Mouse (Mus musculus) left cerebral cortex, adult 6 months (tissue): ENCODE data around the gene Olfr148. TPM values are rescaled to one million over a fixed set of nuclear protein-coding genes. Genes with fewer than 3 reads are reported as not detected.

ENCODE experiments used
- long read RNA-seq, 2 experiments: library from polyadenylated mRNA; unstranded; transcript quantifications; one replicate each; pipeline ENCODE4 v2.0.0; 2019 to 2020
- polyA plus RNA-seq: library from polyadenylated mRNA; unstranded; fragments of <200 nt; fragmentation: Nextera tagmentation; gene quantifications from 2 replicates; pipeline ENCODE4 v1.2.3, GENCODE M21; 2021

The Olfr148 gene
- not detected in 2 replicates for polyA plus RNA-seq
- long read RNA-seq, experiment 1: 0 reads
- long read RNA-seq, experiment 2: 0 reads

DNA sequence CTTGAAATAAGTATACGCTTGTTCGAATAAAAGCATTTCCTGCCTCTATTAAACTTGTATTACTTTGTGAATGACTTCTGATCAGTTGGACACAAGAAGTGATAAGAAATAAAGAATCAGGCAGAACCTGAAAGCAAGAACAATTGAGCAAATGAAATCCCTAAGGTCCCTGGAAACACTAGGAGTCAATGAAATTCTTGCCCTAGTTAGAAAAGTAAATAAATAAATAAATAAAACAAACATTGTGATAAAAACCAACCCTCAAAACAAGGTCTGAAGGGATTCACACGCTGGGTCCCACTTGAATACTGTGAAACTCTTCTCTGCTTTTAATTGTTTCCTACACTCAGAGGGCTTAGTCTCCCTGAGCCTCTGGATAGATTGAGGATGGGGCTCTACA is at the start of gene Olfr148:
Gene Olfr148 (plus strand): TSS at position 301 of the 400 bp plus-strand sequence.

DNA sequence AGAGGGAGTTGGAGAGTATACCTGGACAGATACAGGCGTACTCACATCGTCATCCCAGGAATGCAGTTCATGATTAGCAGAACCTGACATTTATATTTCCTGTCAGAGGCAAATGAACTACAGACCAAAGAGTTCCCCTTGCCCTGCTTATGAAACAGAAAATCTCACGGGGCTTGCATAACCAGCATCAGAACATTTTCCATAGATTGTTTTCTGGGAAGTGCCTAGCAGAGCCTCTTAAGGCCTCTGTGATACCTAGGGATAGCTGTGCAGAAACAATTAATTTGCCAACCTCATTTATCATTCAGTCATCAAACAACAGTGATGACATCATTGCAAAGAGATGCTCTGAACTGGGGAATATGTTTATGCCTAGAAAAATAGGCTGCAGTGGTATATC is 35.0 kb upstream of the Olfr148 start, which contains the start of gene Olfr959:
Gene Olfr959 (minus strand): TSS at position 101 of the 400 bp plus-strand sequence.

DNA sequence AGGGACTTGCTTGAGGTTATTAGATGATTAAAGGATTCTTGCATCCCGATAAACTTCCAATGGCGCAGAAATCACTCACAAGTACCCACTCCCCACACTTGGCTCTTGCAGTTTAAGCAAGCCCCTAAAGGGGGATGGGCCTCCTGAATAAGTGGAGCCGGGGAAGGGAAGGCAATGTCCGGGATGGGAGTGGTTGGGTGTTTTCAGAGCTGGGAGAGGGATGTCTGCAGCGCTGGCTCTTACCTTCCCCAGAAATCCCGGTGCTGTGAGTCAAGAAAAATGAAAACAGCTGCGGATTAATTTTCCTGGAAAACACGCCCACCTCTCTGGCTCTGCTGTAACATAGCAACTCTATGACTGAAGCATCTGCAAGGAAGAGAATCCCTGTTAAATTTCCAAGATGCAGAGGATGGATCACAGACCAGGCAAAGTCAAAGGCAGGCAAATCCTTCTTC is 6.4 kb upstream of the Olfr148 start, which contains the start of gene AW551984:
Gene AW551984 (minus strand): TSS at position 405 of the 455 bp plus-strand sequence.

DNA sequence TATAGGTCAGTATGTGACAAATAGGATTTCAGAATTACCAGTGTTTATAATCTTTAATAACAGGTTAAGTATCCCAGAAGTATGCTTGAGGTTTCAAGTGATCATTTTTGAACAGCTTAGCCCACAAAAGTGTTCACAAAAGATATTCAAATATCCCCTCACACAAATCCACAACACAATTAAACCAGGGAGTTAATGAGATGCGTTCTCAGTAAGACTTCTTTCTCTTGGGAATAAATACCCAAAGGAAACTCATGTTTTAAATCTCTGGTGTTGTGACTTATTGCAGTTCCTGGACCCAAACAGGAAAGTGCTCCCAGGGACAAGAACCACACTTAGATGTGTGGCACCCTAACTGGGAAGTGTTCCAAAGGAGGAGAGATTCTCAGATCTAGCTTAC is 10.6 kb downstream of the Olfr148 start, which contains the start of gene Olfr960:
Gene Olfr960 (plus strand): TSS at position 301 of the 400 bp plus-strand sequence.

DNA sequence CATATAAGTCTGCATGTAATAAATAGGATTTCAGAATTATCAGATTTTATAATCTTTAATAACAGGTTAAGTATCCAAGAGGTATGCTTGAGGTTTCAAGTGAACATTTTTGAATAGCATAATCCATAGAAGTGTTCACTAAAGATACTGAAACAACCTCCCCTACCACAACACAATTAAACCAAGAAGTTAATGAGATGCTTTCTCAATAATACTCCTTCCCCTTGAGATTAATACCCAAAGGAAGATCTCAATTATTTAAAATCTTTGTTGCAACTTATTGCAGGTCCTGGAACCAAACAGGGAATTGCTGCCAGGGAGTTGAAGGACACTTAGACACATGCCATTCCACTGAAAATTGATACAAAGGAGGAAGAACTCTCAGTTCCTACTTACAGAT is 34.3 kb downstream of the Olfr148 start, which contains the start of gene Olfr961:
Gene Olfr961 (plus strand): TSS at position 301 of the 400 bp plus-strand sequence.

Other genes with a start within 250 kb of the Olfr148 start
- not detected in 2 replicates for gene Olfr951, start 223.2 kb upstream of the Olfr148 start, polyA plus RNA-seq
- not detected in 2 replicates for gene Olfr952, start 183.5 kb upstream of the Olfr148 start, polyA plus RNA-seq
- not detected in 2 replicates for gene Olfr954, start 154.0 kb upstream of the Olfr148 start, polyA plus RNA-seq
- gene Olfr955, start 138.7 kb upstream of the Olfr148 start, polyA plus RNA-seq: not detected in 2 replicates
- not detected in 2 replicates for gene Olfr44, start 116.7 kb upstream of the Olfr148 start, polyA plus RNA-seq
- gene Olfr957, start 94.8 kb upstream of the Olfr148 start, polyA plus RNA-seq: not detected in 2 replicates
- gene Olfr958, start 56.6 kb upstream of the Olfr148 start, polyA plus RNA-seq: not detected in 2 replicates
- gene Olfr959, start 35.1 kb upstream of the Olfr148 start, polyA plus RNA-seq: not detected in 2 replicates
- 1.6 and 3.6 TPM in 2 replicates for gene AW551984, start 6.3 kb upstream of the Olfr148 start, polyA plus RNA-seq
- not detected in 2 replicates for gene Olfr960, start 10.7 kb downstream of the Olfr148 start, polyA plus RNA-seq
- not detected in 2 replicates for gene Olfr961, start 34.4 kb downstream of the Olfr148 start, polyA plus RNA-seq
- gene Olfr963, start 56.5 kb downstream of the Olfr148 start, polyA plus RNA-seq: not detected in 2 replicates
- not detected in 2 replicates for gene Olfr149, start 96.5 kb downstream of the Olfr148 start, polyA plus RNA-seq
- not detected in 2 replicates for gene Olfr965, start 100.7 kb downstream of the Olfr148 start, polyA plus RNA-seq
- not detected in 2 replicates for gene Olfr150, start 120.3 kb downstream of the Olfr148 start, polyA plus RNA-seq
- gene Olfr967, start 135.6 kb downstream of the Olfr148 start, polyA plus RNA-seq: not detected in 2 replicates
- not detected in 2 replicates for gene Olfr968, start 172.6 kb downstream of the Olfr148 start, polyA plus RNA-seq
- not detected in 2 replicates for gene Olfr969, start 180.3 kb downstream of the Olfr148 start, polyA plus RNA-seq
- gene Olfr970, start 198.2 kb downstream of the Olfr148 start, polyA plus RNA-seq: not detected in 2 replicates
- not detected in 2 replicates for gene Olfr971, start 226.2 kb downstream of the Olfr148 start, polyA plus RNA-seq